Mouse (Mus musculus): ENCODE data around the gene Pfn1.
A peak's percentile ranks its signal among the peaks of the same experiment; 100 is the strongest.

Gene Pfn1

DNA sequence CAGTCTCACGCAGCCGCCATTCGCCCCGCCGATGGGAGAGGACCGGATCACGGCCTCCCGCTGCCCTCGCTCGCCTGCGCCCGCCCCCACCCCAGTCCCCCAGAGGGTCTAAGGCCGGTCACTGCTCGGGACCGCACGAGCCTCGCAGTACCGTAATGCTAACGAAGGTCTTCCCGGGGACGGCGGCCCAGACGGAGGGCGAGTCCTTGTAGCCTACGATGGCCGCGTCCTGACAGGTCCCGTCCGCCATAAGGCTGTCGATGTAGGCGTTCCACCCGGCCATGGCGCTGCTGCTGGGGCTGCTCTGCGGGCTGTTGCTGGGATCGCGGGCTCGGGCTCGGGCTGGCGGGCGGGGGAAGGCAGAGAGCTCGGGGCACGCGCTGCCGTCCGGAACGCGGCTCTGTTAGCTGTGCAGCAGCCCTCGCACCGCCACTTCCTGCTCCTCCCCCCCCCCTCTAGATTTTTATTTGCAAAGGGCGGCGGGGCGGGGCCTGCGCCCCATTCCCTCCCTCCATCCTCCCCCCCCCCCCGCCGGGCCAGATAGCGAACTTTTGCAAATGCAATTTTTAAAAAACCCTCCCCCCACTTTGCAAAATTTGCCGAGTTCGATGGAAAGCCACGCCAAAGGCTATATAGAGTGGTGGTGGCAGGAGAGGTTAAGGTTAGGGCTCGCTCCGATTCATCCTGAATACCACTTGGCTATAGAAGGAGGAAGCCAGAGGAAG, at the start of gene Pfn1:
Pfn1 (minus strand) TSS at position 447 of the 725 bp plus-strand sequence.
- DNase-seq: peak; percentile 73 to 80

DNA sequence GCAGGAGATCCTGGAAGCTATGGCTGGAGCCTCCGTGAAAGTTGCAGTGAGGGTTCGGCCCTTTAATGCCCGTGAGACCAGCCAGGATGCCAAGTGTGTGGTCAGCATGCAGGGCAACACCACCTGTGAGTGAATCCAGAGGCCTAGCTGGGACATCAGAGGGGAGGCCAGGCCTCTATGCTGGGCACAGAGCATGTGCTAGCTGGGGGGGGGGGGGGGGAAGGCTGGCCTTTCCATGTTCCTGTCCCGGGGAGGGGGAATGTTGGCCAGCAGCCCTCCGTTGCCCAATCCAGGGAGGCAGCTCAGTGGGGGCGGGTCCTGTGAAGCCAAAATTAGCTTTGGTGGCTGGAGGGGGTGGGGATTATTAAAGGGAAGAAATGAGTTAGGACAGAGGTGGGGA, 48.3 kb upstream of the Pfn1 start:
- DNase-seq: no peak

DNA sequence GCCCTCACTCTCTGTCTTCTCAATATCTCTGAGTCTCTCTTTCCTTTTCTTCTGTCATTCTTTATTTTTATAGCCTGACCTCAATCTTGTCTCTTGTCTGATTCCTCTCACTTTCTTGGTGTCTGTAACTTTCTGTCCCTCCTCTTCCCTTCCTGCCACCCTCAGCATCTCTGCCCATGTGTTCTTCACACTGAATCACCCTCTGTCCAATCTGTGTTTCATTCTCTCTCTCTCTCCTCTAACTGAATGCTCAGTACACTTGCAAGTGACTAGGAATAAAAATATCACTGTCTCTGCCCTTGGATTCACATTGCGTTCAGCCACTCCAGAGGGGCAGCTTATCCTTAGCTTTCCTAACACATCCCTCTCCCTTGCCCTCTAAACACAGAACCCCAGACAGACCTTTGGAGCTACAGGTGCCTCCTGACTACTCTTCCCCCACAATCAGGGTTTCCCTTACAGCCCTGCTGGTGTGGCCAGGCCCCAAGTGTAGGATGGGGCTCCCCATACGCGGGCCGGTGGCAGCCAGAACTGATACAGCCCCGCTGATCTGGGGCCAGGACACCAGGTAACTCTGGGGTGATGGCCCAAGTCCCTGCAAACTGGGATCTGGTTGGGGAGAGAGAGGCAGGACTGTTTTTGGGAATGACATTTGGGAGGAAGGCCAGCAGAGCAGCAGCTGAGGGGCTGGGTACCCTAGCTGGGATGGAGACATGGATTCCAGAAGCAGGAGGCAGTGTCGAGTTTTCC, 47.7 kb upstream of the Pfn1 start:
- DNase-seq: no peak

DNA sequence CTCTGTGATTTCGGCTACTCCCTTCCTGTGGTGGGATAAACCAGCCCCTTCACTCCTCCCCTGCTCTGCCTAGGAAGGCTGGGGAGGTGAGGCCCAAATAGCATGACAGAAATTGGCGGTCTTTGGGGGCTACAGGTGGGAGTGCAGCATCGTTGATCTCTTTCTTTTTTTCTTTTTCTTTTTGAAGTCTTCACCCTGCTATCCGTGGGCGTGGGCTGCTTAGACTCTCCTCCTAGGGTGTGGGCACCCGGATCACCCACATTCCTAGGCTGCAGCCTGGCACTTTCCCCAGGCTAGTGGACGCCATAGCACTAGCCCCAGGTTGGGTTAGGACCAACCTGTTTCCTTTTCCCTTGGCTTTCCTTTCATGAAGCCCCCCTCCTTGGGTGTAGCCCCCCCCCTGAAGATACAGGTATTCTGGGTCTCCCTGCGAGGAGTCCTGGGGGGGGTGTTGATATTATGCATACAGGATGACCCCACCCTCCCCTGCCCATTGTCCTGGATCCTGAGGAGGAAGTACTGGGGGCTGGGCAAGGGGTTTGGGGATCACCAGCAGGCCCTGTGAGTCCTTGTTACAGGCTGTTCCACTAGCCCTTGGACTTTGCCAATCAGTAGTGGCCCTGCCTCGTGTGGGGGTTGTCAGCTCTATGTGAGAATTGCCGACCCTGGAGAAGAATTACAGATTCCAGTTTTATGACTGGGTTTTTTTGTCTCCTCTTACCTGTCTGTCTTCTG, 46.9 kb upstream of the Pfn1 start:
- DNase-seq: no peak

DNA sequence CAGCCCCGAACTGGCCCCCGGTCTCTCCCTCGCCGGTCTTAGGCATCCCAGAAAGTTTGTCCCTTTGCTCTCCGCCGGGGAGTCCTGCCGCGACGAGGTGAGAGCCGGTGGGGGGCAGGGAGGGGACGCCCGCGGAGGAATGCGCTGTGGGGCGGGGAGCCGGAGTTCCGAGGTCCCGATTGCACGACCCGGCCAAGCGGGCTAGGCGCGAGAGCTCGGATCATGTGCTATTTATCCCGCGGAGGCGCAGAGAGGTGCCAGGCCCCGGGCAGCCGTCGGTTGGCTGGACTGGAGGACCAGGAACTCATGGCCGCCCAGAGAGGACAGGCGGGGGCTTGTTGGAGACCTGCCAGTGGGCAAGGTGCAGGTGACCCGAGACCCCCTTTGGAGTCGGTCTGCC, 46.2 kb upstream of the Pfn1 start:
- DNase-seq: peak; percentile 41 to 58

DNA sequence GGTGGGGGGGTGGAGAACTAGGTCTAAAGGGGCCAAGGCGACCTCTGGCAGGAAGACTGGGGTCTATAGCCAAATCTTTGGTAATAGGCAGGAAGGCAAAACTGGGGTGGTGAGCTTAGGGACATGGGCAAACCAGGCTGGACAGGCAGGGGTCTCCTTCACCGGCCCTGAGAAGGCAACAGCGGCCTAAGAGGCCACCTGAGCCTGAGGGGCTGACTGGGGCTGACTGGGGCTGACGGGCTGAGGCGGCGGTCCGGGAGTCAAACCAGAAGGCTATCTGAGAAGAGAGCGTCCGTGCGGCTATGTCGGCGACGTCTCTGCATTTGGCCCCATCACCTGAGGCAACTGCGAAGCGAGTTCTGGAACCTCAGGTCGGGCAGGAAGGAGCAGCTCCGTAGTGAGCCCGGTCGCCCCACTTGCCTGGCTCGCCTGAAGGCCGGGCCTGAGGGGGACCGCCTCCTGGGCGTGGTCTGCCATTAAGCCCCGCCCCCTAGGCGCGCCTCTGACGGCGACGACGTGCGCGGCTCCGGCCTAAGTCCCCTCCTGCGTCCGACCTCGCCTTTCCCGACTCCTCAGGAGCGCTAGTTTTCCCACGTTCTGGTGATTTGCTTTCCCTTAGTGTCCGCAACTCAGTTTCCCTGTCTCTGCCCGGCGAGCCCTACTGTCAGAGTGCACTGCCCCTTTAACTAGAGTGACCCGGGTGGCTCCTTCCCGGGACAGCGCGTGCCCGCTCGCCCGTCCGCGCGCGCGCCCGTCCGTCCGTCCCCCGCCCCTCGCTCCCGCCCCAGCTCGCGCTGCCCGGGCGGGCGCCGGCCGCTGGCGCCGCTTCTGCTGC, 45.5 kb upstream of the Pfn1 start, which contains the start of the genes Inca1 and Kif1c:
Inca1 (minus strand) TSS at position 434 of the 835 bp plus-strand sequence.
Kif1c (plus strand) TSS at position 827 of the 835 bp plus-strand sequence.
- peak; percentile 89 to 91 for DNase-seq

DNA sequence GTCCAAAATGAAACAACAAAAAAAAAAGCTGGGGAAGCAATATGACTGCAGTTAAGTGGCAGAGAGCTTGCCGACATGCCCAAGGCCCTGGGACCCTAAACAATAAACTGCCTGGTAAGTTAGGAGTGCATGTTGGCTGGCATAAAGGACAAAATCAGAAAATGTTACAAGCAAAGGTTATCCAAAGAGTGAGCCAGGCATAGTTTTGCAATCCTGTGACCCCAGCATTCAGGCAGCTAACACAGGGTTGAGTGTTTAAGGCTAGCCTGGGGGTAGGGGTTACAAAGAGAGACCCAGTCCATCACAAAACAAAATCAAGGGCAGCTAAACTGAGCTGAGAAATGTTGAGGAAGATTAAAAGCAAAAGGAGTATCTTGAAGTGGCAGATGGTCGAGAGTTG, 44.6 kb upstream of the Pfn1 start:
- no peak for DNase-seq

DNA sequence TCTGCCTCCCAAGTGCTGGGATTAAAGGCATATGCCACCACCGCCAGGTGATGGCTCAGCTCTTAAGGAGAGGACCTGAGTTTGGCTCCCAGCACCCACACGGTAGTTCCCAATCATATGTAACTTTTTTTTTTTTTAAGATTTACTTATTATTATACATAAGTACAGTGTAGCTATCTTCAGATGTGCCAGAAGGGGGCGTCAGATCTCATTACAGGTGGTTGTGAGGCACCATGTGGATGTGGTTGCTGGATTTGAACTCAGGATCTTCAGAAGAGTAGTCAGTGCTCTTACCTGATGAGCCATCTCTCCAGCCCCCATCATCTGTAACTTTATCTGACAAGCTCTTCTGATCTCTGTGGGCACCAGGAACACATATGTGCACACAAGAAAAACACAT, 42.9 kb upstream of the Pfn1 start:
- DNase-seq: no peak

DNA sequence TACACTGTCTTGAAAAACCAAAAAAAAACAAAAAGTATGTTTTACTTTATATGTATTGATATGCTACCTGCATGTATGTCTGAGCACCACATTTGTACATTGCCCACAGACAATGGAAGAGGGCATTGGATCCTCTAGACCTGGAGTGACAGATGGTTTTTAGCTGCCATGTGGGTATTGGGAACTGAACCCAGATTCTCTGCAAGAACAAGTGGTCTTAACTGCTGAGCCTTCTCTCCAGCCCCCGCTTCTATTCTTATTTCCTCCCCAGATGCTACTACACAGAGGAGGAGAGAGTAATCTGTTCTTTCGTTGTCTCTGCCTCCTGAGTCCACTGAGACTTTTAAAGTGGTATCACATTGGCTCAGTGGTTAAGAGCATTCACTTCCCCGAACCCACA, 39.1 kb upstream of the Pfn1 start:
- no peak for DNase-seq

DNA sequence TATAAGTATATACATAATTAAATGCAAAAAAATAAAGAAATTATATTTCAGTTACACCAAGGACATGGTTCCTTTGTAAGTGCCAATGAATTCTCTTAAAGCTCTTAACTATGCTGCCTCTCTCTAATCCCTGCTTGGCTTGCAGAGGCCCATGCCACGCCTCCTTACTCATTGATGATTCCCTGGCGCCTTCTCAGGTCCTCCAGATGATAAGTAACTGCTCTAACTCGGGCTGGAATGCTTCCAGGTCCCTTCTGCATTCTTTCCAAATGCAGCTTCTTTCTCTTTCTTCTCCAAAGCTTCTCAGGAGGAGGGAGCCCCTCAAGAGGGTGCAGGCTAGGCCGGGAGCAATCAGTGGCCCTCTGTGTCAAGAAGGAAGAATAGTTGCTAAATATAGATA, 35.1 kb upstream of the Pfn1 start:
- no peak for DNase-seq

DNA sequence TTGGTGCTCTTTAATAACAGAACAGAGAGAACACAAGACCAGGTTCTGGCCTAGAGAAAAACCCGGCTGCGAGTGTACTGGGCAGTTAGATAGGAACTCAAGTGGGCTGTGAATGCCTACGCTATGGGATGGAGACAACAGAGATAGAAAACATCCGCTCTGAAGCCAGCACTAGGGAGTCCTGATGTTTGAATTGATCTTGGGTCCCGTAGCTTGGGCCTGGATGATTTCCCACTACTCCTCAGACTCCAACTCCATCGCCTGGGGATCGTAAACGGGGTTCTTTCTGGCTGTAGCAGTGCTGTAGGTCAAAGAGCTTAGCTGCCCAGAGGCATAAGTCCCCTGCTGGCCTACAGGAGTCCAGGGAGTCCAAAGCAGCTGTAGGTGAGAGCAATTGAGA, 33.9 kb upstream of the Pfn1 start:
- no peak for DNase-seq

DNA sequence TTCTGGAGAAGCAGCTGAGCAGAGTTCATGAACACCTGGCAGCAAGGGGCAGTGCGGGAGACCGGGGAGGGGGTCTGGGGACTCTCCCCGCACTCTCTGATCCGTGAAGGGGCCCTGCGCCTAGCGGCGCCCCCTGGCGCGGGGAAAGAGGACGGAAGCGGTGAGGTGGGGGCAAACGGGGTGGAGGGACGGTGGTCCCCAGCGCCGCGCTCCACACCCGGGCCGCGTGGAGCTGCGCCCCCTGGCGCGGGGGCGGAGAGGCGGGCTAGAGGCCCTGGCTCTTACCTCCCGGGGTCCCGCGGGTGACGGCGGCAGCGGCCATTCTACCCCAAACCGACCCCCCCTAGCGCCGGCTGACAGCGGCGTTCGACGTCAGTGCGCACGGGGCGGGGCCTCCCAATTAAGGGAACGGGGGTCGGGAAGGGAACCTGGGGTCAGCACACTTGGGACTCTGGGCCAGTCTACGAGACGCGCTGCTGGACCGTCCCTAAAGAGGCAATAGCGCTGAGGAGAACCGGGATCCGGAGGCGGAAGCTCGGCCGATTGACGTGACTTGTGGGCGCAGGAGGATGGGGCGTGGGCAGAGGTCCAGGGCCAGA, 33.3 kb upstream of the Pfn1 start, which contains the start of gene Camta2:
Camta2 (minus strand) TSS at position 505 of the 599 bp plus-strand sequence.
- DNase-seq: peak; percentile 78 to 79

DNA sequence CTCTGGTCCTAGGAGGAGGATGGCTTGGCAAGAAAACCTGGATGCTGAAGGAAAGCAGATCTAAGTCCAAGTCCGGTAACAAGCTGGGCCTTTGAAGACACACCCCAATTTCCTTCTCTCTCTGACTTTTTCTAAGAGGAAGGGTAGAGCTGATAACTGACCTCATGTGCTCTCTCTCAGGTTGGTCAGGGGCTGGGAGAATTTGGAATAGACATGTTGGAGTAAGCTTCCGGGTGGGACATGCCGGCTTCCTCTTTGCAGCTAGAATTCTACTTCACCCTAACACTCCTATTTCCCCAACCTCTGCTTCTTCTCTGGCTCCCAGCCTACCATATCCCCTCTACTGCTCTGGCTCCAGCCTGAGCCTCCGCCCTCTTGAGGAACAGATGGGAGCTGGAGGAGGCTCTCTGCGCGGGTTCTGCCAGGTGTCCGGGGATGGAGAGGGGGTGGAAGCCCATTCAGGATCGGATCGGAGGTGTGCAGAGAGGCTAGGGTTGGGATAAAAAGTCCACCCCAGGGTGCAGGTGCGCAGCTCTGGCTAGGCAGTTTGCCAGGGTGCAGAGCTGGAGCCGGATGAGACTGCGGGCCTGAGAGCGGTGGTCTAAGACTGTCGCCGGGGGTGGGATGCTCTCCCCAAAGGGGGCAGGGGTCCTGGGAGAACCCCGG, 32.6 kb upstream of the Pfn1 start:
- DNase-seq: no peak

DNA sequence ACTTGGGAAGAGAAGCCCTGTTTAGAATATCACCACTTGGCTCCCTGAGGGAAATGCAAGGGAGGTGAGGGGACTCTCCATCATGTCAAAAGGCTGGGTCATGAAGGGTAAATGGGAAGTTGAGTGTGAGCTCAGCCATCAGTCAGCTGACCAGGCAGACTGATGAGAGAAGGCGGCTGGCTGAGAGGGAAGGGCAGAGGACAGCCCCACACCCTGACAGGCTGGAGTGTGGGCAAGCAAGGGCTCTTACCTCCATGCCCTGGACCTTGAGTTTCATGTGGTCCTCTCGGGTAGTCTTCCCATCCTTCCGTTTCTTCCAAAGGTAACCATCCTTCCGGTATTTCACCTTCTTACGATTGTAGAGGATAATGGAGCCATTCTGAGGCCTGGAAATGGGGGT, 29.2 kb upstream of the Pfn1 start:
- no peak for DNase-seq

DNA sequence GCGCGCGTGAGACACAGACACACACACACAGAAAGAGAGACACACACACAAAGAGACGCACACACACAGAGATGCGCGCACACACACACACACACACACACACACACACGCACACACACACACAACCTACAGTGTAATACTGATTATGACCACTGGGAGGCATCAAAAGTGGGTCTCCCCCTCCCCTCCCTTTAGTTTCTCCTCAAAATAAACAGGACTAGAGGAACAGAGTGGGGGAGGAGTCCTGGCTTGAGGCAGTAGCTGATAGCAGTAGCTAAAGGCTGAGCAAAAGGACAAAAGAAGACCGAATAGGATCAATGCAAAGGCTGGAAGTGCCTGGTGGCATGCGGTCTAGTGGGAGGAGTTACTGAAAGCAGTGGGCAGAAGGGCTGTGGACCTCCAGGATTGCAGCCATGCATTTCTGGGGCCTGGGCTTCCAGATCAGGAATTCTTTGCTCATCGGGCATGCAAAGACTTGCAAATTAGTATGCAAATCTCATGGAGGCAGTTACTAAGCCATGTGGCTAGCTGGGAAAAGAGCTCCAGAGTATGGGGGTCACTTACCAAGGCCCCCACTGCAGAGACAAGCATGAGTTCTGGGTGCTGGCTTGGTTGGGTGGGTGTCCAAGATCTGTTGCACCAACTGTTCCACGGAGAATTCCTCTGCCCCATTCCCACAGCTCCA, 27.6 kb upstream of the Pfn1 start:
- DNase-seq: no peak

DNA sequence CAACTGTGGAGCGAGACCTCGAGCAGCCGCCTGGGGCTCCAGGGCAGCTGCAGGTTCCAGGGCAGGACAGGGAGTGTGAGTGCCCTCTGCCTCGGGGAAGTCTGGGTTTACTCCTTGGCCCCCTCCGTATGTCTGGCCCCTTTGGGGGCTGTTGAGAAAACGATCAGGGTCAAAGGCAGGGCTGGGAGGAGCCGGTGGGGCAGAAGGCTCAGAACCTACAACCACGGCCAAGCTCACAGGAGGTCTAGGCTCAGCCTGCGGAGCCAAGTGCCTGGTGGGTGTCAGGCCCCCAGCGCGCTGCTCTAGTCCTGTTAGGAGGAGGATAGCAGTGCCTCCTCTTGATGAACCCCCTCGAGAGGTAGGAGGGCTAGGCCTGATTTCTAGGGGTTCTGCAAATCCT, 26.7 kb upstream of the Pfn1 start:
- no peak for DNase-seq

DNA sequence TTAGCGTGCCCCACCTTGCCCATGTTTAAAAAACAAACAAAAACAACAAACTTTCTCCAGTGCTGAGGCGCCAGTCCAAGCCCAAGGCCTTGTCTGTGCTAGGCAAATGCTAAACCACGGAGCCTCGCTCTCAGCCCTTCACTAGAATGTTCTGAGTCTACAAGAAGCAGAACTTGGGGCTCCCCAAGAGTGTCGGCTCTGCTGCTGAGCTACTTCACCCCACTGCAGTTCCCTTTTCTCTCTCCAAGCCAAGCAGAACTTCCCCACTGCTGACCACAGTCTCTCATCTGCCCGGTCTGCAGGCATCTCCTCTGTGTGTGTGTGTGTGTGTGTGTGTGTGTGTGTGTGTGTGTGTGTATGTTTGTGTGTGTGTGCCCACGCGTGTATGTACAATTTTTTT, 25.4 kb upstream of the Pfn1 start:
- no peak for DNase-seq

DNA sequence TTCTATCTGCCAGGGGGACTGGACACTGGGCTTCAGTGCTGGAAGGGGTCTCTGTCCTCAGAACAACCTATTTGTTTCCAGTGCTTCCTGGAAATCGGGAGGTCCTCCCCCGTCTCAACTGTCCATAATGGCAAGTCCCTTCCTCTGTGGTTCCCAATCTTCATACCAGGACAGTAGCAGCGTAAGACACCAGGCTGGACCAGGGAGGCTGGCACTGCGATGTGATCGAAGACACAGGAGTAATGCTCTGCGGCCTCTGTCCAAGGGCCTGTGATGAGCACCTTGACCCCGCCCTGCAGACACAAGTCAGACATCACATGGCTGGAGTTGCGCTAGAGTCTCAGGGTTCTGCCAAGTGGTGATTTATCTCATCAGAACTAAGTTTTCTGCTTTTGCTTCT, 24.9 kb upstream of the Pfn1 start:
- DNase-seq: no peak

DNA sequence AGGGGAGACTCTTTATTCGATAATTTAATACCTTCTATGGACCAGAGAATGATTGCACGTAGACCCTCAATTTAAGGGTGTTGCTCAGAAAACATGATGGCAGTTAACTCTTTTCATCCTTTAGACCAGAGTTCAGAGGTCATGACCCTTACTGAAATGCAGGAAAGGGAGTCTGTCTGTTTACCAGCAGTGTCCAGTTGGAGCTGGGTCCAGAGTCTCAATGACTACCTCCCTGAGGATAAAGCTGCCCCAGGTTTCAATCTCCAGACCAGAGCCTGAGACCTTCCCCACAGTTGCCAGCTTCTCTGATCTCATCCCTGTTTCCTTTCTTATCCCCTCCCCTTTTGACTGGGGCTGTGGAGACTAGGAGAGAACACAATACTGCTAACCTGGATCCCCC, 24.1 kb upstream of the Pfn1 start:
- no peak for DNase-seq

DNA sequence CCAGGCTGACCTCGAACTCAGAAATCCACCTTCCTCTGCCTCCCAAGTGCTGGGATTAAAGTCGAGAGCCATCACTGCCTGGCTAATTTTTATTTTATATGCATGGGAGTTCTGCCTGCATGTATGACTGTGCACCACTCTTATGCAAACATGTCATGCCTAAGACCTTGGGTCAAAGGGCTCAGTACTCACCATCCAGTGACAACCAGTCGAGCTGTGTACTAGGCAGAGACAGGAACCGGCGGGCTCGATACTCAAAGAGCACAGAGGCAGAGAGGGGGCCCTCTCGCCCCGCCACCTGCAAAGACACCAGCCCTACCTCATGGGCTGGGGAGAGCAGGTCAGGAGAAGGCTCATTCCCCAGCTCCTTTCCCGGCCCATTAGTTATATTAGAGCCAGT, 23.6 kb upstream of the Pfn1 start:
- DNase-seq: no peak

DNA sequence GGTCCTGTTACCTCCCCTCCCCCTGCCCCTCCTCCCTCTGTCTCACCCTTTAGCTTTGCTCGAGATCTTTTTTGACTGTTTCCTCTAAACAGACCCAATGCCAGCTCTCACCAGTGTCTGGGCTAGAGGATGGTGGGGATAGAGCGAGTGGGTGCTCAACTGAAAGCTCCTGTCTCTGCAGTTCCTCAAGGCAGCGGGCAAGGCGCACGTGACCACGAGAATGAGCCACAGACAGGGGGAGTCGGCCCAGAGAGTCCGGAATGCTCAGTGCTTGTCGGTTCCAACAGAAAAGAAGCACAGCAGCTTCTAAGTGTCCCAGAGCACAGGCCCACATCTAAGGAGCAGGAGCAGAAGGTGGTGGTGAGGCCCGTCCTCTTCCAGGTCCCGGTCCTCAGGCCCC, 20.1 kb upstream of the Pfn1 start:
- DNase-seq: no peak
